Mouse (Mus musculus): ENCODE measurements around the gene Plk1.

DNA sequence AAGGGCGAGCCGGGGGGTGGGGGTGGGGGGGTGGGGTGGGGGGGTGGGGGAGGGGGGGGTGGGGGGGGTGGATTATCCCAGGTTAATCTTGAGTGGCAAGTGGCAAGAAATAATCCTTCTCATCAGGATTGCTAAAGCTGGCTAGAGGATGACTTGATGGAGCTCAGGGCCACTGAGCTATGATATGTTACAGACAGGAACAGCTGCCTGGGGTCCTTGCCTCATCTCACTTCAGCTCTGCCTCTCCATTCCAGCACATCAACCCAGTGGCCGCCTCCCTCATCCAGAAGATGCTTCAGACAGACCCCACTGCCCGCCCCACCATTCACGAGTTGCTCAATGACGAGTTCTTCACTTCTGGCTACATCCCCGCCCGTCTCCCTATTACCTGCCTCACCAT lies 4.5 kb downstream of the Plk1 start:
- TF ChIP-seq CTCF (IDR thresholded peaks at IDR 0.05; ENCODE audit: borderline replicate concordance, insufficient read depth, low read depth, low read length) (no peak), POLR2A (IDR thresholded peaks at IDR 0.05; ENCODE audit: borderline replicate concordance, insufficient read depth, low read length) (no peak)

Measured in cerebellum, adult 2 months (tissue).